Mouse (Mus musculus) neutrophil, adult 5-6 weeks (primary cell): ENCODE results near the gene Nfx1. TPM values are rescaled to one million over a fixed set of nuclear protein-coding genes. Genes with fewer than 3 reads are reported as not detected.
"Not testable (repeated sequence)": the region's sequence is repeated elsewhere in the genome, so short reads cannot be mapped to it uniquely, and the experiment has no call there.

Experiments used
- ATAC-seq: fragments of 151-379, 151-347 bp; 2 replicates; pipeline ENCODE4 v1.8.0; 2017; ENCODE audit warnings: mild to moderate bottlenecking, moderate TSS enrichment; ENCODE audit not compliant: insufficient number of reproducible peaks, poor library complexity, low FRiP score, severe bottlenecking; ENCODE audit errors: extremely low read depth
- total RNA-seq: library from RNA; stranded (forward); fragments of 200-1000 nt; gene quantifications from 2 replicates; pipeline ENCODE4 v1.2.3, GENCODE M21; 2017

The Nfx1 gene
- total RNA-seq = 84.3 and 110 TPM in 2 replicates

GRCm38 (mm10) chr4:40970842-40971701 lies at the start of gene Nfx1:
Nfx1 (plus strand) TSS chr4:40970906.
- ATAC-seq = peak; percentile 93

- ATAC-seq = no peak
Observed at GRCm38 (mm10) chr4:40921288-40921687, 49.4 kb upstream of the Nfx1 start.

DNA sequence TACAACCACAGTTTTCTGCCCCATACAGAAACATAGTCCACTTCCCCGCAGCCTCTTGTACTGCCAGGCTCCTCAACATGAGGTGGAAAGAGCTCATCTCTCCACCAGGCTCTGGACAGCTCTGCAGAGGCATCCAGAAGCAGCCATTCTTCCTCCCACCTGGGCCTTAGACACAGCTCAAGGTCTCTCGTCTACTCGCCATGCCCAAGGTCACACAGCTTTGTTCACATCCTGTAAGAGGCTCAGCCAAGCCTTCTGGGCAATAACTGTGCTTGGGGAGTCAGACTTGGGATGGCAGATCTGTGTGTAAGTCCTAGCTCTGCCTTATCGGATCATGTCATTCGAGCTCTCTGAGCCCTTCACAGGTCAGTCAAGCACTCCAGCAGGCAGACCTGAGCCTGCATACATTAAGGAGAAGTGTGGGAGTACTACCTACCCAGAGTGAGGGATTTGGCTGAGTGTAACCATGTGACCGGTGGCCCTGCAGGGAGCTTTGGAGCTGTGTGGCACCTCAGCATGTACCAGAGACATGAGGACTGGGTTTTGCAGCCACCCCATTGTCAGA lies 47.5 kb upstream of the Nfx1 start:
- ATAC-seq = no peak

DNA sequence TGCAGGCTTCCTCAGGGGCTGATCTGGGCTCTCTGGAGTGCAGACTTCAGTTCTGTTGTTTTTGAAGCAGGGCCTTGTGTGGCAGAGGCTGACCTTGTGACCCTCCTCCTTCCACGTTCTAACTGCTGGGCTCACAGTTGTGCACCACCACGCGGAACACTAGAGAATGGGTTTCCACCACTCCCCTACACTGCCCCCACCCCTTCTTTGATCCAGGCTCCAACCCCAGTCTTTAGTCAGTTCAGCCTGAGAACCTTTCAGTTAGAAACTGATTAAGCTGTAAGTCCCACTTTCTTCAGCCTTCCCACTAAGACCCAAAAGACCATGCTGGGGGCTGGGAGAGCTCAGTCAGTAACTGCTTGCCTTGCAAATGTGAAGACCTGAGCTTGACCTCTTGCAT lies 45.1 kb upstream of the Nfx1 start:
- ATAC-seq = no peak

DNA sequence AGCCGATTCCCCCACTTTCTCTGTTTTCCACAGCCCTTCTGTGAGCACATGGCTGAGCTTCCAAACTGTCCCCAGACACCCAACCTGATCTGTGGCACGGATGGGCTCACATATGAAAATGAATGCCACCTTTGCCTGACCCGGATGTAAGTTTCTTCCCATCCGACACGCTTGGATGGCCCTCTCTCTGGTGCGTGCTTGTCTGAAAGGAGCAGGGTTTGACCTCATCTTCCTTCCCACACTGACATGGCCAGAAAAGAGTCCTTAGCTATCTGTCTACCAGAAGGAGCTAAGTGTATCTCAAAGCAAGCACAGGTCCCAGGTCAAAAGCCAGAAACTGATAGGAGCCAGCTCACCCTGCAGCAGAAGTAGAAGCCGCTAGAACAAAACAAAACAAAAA lies 41.7 kb upstream of the Nfx1 start:
- ATAC-seq = no peak

DNA sequence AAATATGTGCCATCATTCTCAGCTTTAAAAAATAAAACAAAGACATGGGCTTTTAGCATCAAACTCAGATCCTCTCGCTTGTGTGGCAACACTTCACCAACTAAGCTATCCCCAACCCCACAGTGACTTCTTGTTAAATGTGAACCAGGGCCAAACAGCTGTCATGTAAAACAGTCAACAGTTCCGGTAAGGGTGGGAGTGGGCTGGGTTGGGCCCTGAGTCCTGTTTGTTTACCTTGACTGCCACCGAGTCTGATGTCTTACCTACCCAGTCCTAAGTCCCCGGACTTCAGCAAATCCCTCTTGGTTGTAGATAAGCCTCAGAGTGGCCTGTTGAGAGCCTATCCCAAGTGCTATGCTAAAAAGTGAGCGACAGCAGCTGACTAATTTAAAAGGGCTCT lies 37.0 kb upstream of the Nfx1 start:
- ATAC-seq = no peak

GRCm38 (mm10) chr4:40934369-40934768 lies 36.3 kb upstream of the Nfx1 start:
- ATAC-seq = not testable (repeated sequence)

GRCm38 (mm10) chr4:40936175-40936839 lies 34.4 kb upstream of the Nfx1 start:
- ATAC-seq = no peak

- ATAC-seq = no peak
Observed at GRCm38 (mm10) chr4:40938793-40939192, 31.9 kb upstream of the Nfx1 start.

DNA sequence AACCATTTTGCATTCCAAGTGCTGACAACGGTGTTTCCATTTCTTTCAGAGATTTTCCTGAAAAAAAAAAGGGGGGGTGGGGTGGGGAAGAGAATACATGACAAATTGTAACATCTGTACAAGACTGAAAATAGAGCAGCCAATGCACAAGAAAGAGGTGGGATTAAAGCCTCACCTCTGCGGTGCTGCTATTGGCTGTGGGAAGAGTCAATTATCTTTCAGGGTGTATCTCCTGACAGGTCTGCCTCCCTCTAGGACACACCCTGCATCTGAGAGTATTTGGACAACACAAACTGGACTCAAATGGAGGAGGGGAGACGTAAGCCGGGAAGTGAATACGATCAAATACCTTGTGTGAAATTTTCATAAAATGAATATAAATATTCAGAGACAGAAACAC lies 27.1 kb upstream of the Nfx1 start:
- no peak for ATAC-seq

GRCm38 (mm10) chr4:40946516-40947121 lies 24.1 kb upstream of the Nfx1 start:
- no peak for ATAC-seq

DNA sequence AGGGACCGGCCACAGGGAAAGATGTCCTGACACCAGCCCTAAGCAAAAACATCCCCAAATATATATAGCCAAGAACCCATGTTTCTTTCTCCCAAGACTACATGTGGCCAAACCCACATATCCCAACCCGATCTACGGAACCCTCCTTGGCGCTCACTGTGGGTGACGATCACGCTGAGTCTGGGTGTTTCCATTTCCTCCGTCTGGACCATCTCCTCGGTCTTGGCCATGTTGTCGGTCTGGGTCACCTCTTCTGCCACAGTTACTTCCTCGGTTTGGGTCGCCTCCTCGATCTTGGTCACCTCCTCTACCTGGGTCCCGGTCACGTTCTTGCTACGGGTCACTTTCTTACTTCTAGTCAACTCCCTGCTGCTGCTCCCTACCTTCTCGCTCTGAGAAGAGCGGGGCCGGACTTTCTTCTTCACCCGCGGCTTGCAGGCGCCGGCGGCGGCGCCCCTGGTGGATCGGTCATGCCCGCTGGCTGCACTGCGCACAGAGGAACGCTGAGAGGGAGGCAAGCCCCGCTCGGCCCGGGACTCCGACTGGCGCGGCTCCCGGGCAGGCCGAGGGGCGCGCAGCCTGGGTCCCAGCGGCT lies 23.0 kb upstream of the Nfx1 start:
- ATAC-seq = peak; percentile 4; the same call in 1 of the 2 replicates

DNA sequence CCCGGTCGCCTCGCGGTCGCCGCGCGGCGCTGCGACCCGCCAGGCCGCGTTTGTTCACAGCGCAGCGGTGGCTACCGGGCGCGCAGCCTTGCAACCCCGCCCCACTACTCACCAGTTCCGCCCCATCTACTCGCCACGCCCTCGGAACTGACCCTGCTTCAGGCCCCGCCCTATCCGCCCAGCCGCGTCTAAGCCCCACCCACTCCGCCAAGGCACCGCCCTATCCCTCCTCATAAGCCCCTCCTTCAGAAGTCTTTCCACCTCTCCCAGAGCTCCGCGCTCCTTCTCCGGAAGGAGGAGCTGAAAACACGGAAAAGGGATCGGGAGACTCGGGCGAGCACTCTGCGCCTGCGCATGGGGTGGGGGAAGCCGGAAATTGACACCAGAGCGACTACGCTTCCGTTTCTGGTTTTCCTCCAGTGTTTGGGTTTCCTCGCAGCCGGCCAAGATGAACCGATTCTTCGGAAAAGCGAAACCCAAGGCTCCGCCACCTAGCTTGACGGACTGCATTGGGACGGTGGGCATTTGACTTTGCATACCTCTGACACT lies 22.5 kb upstream of the Nfx1 start, which contains the start of the genes Bag1 and Chmp5:
Bag1 (minus strand) TSS at position 135 of the 549 bp plus-strand sequence.
Chmp5 (plus strand) TSS at position 248 of the 549 bp plus-strand sequence.
- ATAC-seq = peak; percentile 97

- ATAC-seq = peak; percentile 56; the same call in 1 of the 2 replicates
Observed at GRCm38 (mm10) chr4:40953521-40953920, 17.2 kb upstream of the Nfx1 start.

- ATAC-seq = no peak
Observed at GRCm38 (mm10) chr4:40955942-40956341, 14.8 kb upstream of the Nfx1 start.

DNA sequence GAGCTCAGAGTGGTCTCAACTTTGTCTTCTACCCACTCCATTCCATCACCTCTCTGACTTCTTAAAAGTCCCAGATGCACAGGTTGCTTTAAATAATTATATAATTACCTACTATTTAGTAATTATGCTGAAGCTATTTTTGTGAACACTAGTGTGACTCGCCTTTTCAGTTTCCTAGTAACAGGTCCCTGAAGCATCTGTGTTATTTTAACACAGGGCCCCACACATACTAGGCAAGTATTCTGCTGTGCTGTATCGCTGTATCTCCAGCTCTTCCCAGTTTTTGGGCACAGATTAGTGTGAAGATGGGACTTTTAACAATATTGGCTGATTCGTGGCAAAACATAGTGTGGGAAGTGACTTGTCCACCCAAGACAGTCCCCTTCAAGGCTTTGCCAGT lies 7.2 kb upstream of the Nfx1 start:
- no peak for ATAC-seq

GRCm38 (mm10) chr4:40969161-40969560 lies 1.5 kb upstream of the Nfx1 start:
- no peak for ATAC-seq

- ATAC-seq = no peak
Observed at GRCm38 (mm10) chr4:40969781-40970591, 720 bp upstream of the Nfx1 start.
